Mouse (Mus musculus) forelimb bud, embryonic 11.5 days (tissue): ENCODE measurements around the gene Pbx4.
A peak's percentile ranks its signal among the peaks of the same experiment; 100 is the strongest.

Experiments used
- DNase-seq: peaks from one replicate; pipeline ENCODE4 v3.0.0-alpha.2; 2012; ENCODE audit warnings: low read depth, low spot score

Gene Pbx4

DNA sequence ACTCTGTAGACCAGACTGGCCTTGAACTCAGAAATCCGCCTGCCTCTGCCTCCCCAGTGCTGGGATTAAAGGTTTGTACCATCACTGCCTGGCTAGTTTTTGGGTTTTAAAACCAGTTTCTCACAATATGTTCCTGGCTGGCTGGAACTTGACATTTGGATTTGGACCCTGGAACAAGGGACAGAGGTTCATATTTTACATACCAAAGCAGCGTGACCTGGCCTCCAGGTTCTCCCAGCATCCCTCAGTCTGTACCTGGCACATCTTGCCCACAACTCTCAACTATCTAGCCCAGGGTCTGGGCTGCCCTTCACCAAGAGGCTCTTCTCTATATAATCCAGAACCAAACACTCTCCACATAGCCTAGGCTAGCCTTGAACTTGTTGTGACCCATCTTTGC is 67.6 kb downstream of the Pbx4 start:
- DNase-seq = no peak

- no peak for DNase-seq
These were observed 68.7 kb downstream of the Pbx4 start for GRCm38 (mm10) chr8:69900895-69901451.

- peak; percentile 98 for DNase-seq
These were observed 69.3 kb downstream of the Pbx4 start for GRCm38 (mm10) chr8:69901484-69902162.

GRCm38 (mm10) chr8:69902163-69903062 is 70.1 kb downstream of the Pbx4 start, which contains the start of the genes Tssk6, Ndufa13 and Yjefn3:
Gene Tssk6 (plus strand): TSS chr8:69902184.
Gene Ndufa13 (minus strand): TSS chr8:69902558.
Gene Yjefn3 (minus strand): TSS chr8:69902712.
- no peak for DNase-seq

DNA sequence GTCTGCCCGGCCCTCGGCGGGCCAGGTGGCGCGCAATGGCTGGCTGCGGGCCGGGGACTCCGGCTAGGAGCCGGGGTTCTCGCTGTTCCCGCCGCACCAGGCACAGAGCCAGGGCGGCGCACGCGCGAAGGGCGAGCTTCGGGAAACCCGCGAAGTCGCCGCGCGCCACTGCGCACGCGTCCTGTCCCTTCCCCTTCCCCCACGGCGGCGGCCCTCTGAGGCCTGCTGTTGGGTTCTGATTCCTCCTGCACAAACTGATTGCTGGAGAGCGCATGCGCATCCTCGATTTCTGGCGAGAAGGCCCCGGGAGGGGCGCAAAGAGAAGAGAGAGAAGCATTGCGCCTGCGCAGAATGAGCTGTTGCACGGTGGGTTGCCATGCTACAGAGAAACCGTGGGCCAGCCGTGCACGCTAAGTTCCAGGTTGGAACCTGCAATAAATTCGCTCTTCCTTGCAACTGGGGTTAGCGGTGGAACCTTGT is 70.8 kb downstream of the Pbx4 start:
- peak; percentile 100 for DNase-seq

DNA sequence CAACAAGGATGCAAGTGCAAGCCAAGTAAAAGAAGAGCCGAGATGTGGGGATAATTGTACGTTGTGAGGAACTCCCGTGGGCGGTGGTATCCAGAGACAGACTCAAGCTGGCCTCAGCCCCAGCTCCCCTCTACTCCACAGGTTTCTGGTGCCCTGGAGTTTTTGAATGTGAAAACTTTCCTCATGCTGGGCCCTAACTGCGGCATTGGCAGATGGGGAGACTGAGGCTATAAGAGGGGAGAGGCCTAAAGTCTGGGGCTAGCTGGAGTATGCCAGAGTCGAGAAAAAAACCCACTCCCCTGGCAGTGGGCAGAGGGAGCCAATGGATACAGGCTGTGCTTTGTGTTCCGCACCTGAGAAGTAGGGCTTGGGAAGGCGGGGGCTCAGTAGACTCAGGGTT is 71.8 kb downstream of the Pbx4 start:
- DNase-seq = no peak

DNA sequence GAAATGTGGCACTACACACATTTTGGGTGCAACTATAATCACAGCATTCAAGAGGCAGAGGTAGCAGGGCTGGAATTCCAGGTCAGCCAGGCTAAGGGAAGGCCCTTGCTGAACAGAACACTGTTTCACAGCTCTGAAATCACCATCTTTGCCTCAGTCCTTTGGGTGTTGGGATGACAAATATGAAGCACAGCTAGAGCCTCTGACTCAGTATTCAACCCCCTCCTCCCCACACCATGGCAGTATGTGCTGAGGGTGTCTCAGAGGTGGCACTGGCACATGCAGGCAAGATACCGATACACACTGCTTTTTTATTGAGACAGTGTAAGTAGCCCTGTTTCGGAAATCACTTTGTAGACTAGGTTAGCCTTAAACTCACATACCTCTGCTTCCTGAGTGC is 74.0 kb downstream of the Pbx4 start:
- DNase-seq = no peak

DNA sequence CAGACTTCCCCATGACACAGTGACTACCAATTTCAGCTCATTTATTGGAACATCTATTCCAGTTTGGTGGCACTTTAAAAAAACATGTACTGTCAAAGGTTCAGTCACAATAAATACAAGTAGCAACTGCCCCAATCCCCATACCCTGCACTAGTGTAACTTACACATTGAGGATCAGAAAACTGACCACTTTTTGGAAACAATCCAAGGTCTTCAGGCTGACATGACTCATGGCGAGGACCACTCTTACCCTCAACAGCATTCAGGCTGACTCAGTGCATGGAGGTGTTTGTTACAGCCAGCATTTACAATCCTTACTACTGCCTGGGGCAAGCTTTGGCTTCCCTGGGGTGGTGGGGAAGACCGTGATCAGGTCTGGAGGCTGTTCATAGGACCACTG is 74.8 kb downstream of the Pbx4 start:
- DNase-seq = no peak

DNA sequence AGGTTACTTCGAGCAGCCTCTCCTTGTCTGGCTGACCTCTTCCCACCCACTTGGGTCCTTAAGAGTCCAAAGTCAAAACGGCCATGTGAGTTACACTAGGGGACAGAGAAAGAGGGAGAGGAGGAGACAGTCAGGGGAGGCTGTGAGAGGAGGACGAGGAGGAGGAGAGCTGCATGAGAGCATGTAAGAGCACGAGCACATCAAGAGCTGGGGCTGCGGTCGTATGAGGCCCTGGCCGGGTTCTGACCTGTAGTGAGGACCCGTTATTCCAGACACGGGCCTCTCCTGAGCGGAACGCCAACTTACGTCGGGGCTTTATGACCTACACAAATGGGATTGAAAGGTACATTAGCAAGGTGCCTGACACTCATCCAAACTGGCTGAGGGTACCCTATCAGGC is 79.6 kb downstream of the Pbx4 start:
- DNase-seq = no peak

- no peak for DNase-seq
These were observed 80.3 kb downstream of the Pbx4 start for GRCm38 (mm10) chr8:69912478-69913074.

- no peak for DNase-seq
These were observed 82.2 kb downstream of the Pbx4 start for GRCm38 (mm10) chr8:69914526-69914925.

GRCm38 (mm10) chr8:69915748-69916147 is 83.5 kb downstream of the Pbx4 start:
- no peak for DNase-seq

- DNase-seq = no peak
These were observed 86.2 kb downstream of the Pbx4 start for GRCm38 (mm10) chr8:69918506-69918905.

DNA sequence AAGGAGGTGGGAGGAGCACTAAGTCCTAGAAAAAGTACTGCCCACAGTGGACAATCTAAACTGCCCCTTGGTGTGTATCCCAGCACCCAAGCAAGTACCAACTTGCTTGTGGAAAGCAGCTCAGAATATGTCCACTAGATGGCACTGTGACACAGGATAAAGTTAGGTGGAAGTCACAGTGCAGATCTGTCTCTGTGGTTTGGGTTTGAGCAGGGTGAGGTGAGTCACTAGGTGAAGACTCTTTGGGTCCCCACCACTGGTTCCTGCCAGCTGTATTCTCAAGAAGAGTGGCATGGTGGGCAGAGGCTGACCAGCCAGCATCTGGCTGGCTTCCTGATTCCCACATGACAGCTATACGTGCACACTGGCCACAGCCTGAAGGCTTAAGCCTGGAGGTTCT is 86.7 kb downstream of the Pbx4 start:
- peak; percentile 93 for DNase-seq

DNA sequence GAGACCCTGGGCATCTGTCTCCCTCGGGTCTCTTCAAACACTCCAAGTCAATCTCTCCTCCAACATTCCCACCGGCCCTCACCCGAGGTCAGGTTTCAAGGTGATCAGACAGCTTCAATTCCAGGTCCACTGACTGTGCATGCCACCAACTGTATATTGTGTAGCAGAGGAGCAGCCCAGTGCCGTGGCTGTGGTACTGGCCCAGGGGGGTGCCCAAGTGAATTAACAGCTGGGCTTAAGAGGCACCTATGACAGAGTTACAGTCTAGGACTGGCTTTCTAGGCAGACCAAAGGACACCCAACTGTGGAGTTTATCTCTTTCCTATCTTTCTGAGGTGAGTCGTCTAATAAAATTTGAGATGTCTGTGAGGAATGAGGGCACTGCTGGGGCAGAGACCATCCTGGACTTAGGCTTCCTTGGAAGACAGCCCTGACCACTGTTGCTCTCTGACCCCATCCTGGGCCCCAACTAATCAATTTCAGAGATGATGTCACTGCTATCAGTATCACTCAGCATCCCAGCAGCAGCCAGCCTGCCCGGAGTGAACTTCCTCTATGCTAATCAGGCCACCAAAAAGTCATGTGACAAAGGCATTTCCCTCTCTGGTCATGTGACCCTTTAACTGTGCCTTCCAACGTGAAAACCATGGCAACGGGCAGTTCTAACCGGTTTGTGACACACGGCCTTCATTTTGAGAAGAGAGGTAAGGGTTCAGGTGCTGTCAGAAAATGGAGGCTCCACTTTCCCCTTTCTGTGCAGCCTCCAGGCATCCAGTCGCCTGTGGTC is 87.8 kb downstream of the Pbx4 start:
- DNase-seq = peak; percentile 67

GRCm38 (mm10) chr8:69921141-69921540 is 88.8 kb downstream of the Pbx4 start:
- no peak for DNase-seq
